Mouse (Mus musculus) frontal cortex, adult (tissue): ENCODE results near the gene 2210011C24Rik.
"Not testable (repeated sequence)": the region's sequence is repeated elsewhere in the genome, so short reads cannot be mapped to it uniquely, and the experiment has no call there.

ENCODE experiments used
- ATAC-seq: cut with Nextera tagmentation; 2 replicates; pipeline ENCODE4 v1.9.2; 2017; ENCODE audit warnings: mild to moderate bottlenecking, moderate library complexity, mixed read lengths; ENCODE audit not compliant: low TSS enrichment

2210011C24Rik gene

GRCm38 (mm10) chr8:84021096-84021495, 9.1 kb upstream of the 2210011C24Rik start, which contains the start of gene Palm3:
TSS of gene Palm3 (plus strand) at chr8:84021471.
- no peak for ATAC-seq

GRCm38 (mm10) chr8:84019738-84020137, 7.8 kb upstream of the 2210011C24Rik start:
- no peak for ATAC-seq

GRCm38 (mm10) chr8:84015833-84016232, 3.9 kb upstream of the 2210011C24Rik start:
- no peak for ATAC-seq

GRCm38 (mm10) chr8:84012499-84013165, 661 bp upstream of the 2210011C24Rik start:
- ATAC-seq = no peak

- peak; percentile 80 for ATAC-seq
These were observed 1.1 kb downstream of the 2210011C24Rik start for GRCm38 (mm10) chr8:84010625-84011611.

- peak; percentile 71 for ATAC-seq
These were observed 2.1 kb downstream of the 2210011C24Rik start for GRCm38 (mm10) chr8:84009876-84010275.

- ATAC-seq = no peak
These were observed 3.6 kb downstream of the 2210011C24Rik start for GRCm38 (mm10) chr8:84008362-84008761.

GRCm38 (mm10) chr8:84005502-84005901, 6.5 kb downstream of the 2210011C24Rik start:
- ATAC-seq = not testable (repeated sequence)

GRCm38 (mm10) chr8:84004533-84005201, 7.3 kb downstream of the 2210011C24Rik start:
- ATAC-seq = peak; percentile 93

GRCm38 (mm10) chr8:84003612-84004246, 8.2 kb downstream of the 2210011C24Rik start:
- ATAC-seq = no peak

GRCm38 (mm10) chr8:84002957-84003611, 8.9 kb downstream of the 2210011C24Rik start:
- ATAC-seq = no peak

- ATAC-seq = no peak
These were observed 10.5 kb downstream of the 2210011C24Rik start, which contains the start of gene 1700067K01Rik for GRCm38 (mm10) chr8:84001281-84002000. TSS of gene 1700067K01Rik (plus strand) at chr8:84001502.

GRCm38 (mm10) chr8:83999825-84000224, 12.1 kb downstream of the 2210011C24Rik start:
- ATAC-seq = no peak

GRCm38 (mm10) chr8:83999057-83999705, 12.8 kb downstream of the 2210011C24Rik start:
- ATAC-seq = no peak

GRCm38 (mm10) chr8:83998231-83999056, 13.5 kb downstream of the 2210011C24Rik start:
- peak; percentile 36 for ATAC-seq

- ATAC-seq = peak; percentile 20; the same call in 1 of the 2 replicates
These were observed 14.3 kb downstream of the 2210011C24Rik start, which contains the start of gene Samd1 for GRCm38 (mm10) chr8:83997511-83998141. TSS of gene Samd1 (plus strand) at chr8:83997672.

GRCm38 (mm10) chr8:83996567-83997505, 15.1 kb downstream of the 2210011C24Rik start:
- peak; percentile 34 for ATAC-seq
